Mouse (Mus musculus): Measurements from ENCODE around the gene Hnf4a. TPM values are rescaled to one million over a fixed set of nuclear protein-coding genes. Genes with fewer than 3 reads are reported as not detected.

The Hnf4a gene
- polyA plus RNA-seq, 1 experiment: not detected

DNA sequence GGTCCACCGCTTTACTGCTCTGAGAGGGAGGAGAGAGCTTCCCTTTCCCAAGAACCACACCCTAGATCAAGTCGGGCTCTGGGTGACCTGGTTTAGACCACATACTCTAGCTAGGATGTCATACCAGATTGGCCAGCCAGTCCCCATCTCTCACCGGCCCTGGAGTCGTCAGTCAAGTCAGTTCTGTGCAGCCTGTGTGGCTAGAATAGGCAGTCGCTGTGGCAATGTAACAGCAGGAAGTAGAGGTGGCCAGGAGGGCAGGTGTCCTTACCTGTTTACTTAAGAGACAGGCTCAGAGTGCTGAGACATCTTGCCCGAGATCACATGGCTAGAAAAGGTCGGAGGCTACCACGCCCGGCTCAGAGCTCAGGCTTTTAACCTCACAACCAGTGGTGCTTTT, 104.6 kb downstream of the Hnf4a start:
- Histone ChIP-seq H3K27ac (ENCODE audit: insufficient read depth, low read length) (no peak overlapping the region), H3K9ac (ENCODE audit: low read depth, poor library complexity, severe bottlenecking) (no peak overlapping the region), H3K4me1 (ENCODE audit: control insufficient read depth, insufficient read depth, low read length) (no peaks in the 10 kb centered on the region), H3K27me3 (ENCODE audit: control insufficient read depth, insufficient read depth, low read length, poor library complexity, severe bottlenecking) (no peaks in the 10 kb centered on the region), H3K4me3 (ENCODE audit: low read depth, low read length) (no peak overlapping the region), H3K36me3 (ENCODE audit: control insufficient read depth, insufficient read depth, low read length, poor library complexity, severe bottlenecking) (no peaks in the 10 kb centered on the region), H3K9me3 (replicated peaks; ENCODE audit: control insufficient read depth, insufficient read depth, low read length, poor library complexity, severe bottlenecking) (no peaks in the 10 kb centered on the region)
- no peak for TF ChIP-seq EP300 (IDR thresholded peaks at IDR 0.05; ENCODE audit: insufficient read depth, low read depth, low read length)
- TF ChIP-seq POLR2A (IDR thresholded peaks at IDR 0.05; ENCODE audit: insufficient read depth, low read length): no peak
- no peak for TF ChIP-seq CTCF (IDR thresholded peaks at IDR 0.05; ENCODE audit: low read depth, low read length)

DNA sequence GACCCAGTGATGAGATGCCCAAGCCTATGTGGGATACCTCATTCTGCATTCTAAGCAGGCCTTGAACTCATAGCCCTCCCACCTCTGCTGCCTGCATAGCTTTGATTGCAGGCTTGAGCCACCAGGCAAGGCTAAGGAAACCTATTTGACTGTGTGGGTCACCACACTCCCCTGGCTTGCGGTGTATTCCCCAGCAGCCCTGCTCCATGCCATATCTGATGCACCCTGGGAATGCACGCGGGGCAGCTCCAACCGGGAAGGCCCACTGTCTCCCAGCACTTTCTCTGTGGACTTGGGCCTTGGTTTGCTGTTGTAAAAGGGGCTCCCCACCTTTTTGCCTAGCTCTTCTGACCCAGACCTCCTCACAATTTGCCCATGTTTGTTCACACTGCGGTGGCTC, 106.6 kb downstream of the Hnf4a start:
- no peaks in the 10 kb centered on the region for H3K4me1 ChIP-seq (ENCODE audit: control insufficient read depth, insufficient read depth, low read length)
- TF ChIP-seq CTCF (IDR thresholded peaks at IDR 0.05; ENCODE audit: low read depth, low read length): no peak
- no peak for TF ChIP-seq EP300 (IDR thresholded peaks at IDR 0.05; ENCODE audit: insufficient read depth, low read depth, low read length)
- no peak for TF ChIP-seq POLR2A (IDR thresholded peaks at IDR 0.05; ENCODE audit: insufficient read depth, low read length)
- H3K27ac ChIP-seq (ENCODE audit: insufficient read depth, low read length): no peak overlapping the region

DNA sequence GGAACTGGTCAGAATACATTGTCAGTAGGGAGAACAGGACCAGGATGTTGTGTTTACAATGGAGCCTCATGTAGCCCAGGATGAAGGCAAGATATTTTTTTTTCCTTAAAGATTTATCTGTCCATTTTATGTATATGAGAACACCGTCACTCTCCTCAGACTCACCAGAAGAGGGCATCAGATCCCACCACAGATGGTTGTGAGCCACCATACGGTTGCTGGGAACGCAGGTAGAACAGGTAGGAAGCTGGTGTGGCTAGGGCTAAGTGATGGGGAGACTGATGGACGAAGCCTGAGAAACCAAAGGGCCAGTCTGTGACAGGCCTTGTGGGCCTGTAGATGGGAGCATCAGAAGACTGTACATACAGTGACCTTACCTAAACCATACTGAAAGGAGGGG, 107.4 kb downstream of the Hnf4a start:
- Histone ChIP-seq H3K9me3 (replicated peaks; ENCODE audit: control insufficient read depth, insufficient read depth, low read length, poor library complexity, severe bottlenecking) (no peaks in the 10 kb centered on the region), H3K4me1 (ENCODE audit: control insufficient read depth, insufficient read depth, low read length) (no peaks in the 10 kb centered on the region), H3K36me3 (ENCODE audit: control insufficient read depth, insufficient read depth, low read length, poor library complexity, severe bottlenecking) (no peaks in the 10 kb centered on the region; the same call in 1 of the 2 replicates), H3K9ac (ENCODE audit: low read depth, poor library complexity, severe bottlenecking) (no peak overlapping the region), H3K27ac (ENCODE audit: insufficient read depth, low read length) (no peak overlapping the region), H3K4me3 (ENCODE audit: low read depth, low read length) (no peak overlapping the region), H3K27me3 (ENCODE audit: control insufficient read depth, insufficient read depth, low read length, poor library complexity, severe bottlenecking) (no peaks in the 10 kb centered on the region)
- TF ChIP-seq POLR2A (IDR thresholded peaks at IDR 0.05; ENCODE audit: insufficient read depth, low read length) (no peak), CTCF (IDR thresholded peaks at IDR 0.05; ENCODE audit: low read depth, low read length) (peak; percentile 27)

More for the DNA sequence above, 106.6 kb downstream of the Hnf4a start:
- Histone ChIP-seq H3K36me3 (ENCODE audit: control insufficient read depth, insufficient read depth, low read length, poor library complexity, severe bottlenecking) (no peaks in the 10 kb centered on the region), H3K9ac (ENCODE audit: low read depth, poor library complexity, severe bottlenecking) (no peak overlapping the region), H3K9me3 (replicated peaks; ENCODE audit: control insufficient read depth, insufficient read depth, low read length, poor library complexity, severe bottlenecking) (no peaks in the 10 kb centered on the region), H3K27me3 (ENCODE audit: control insufficient read depth, insufficient read depth, low read length, poor library complexity, severe bottlenecking) (no peaks in the 10 kb centered on the region), H3K4me3 (ENCODE audit: low read depth, low read length) (no peak overlapping the region)

DNA sequence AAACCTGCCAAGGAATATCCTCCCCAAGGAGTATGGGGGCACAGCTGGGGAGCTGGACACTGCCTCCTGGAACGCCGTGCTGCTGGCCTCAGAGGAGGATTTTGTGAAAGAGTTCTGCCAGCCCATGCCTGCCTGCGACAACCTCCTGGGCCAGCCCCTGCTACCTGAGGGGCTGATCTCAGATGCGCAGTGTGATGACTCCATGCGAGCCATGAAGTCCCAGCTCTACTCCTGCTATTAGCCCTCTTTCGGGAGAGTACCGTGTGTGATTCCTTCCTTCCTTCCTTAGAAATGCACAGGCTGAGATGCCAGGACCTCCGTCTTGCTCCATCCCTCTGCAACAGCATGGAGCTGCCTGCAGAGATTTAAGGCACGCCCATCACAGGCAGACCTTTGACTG, 108.8 kb downstream of the Hnf4a start:
- no peaks in the 10 kb centered on the region for H3K27me3 ChIP-seq (ENCODE audit: control insufficient read depth, insufficient read depth, low read length, poor library complexity, severe bottlenecking)
- H3K9ac ChIP-seq (ENCODE audit: low read depth, poor library complexity, severe bottlenecking): no peak overlapping the region
- no peak overlapping the region for H3K27ac ChIP-seq (ENCODE audit: insufficient read depth, low read length)
- peaks cover 4% of the 10 kb centered on the region for H3K36me3 ChIP-seq (ENCODE audit: control insufficient read depth, insufficient read depth, low read length, poor library complexity, severe bottlenecking)
- no peaks in the 10 kb centered on the region for H3K9me3 ChIP-seq (replicated peaks; ENCODE audit: control insufficient read depth, insufficient read depth, low read length, poor library complexity, severe bottlenecking)
- no peaks in the 10 kb centered on the region for H3K4me1 ChIP-seq (ENCODE audit: control insufficient read depth, insufficient read depth, low read length)
- no peak overlapping the region for H3K4me3 ChIP-seq (ENCODE audit: low read depth, low read length)
- TF ChIP-seq POLR2A (IDR thresholded peaks at IDR 0.05; ENCODE audit: insufficient read depth, low read length) (no peak), CTCF (IDR thresholded peaks at IDR 0.05; ENCODE audit: low read depth, low read length) (no peak), EP300 (IDR thresholded peaks at IDR 0.05; ENCODE audit: insufficient read depth, low read depth, low read length) (no peak)

DNA sequence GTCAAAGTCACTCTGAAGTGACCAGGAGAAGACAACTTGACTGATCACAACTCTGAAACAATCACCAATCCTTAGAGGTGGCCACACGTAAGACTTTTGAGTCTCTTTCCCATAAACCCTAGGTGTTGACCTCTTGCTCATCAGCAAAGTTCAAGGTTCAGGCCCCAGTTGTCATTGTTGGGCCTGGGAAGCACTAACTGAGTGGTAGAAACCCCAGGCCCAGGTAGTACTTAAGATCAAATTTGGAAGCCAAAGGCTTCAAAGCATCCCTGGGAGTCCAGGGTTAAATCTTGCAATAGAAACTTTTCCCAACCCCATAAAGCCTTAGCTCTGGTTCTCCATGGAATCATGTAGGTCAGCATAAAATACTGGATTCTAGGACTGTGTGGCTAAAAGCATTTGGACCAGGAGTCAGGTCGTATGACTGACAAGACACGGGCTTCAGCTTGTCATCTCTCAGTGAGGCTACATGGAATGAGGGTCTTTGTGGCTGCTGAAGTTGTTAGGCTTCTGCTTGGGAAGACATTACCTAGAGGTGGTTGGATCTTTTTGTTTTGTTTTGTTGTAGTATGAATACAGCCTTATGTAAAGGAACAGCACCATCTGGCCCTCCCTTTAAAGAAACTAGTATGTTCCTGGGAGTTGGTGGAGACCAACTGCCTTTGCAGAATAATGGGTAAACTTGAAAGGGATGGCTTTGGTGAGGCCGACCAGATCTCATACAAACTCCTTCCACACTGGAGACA, 109.5 kb downstream of the Hnf4a start:
- no peak overlapping the region for H3K4me3 ChIP-seq (ENCODE audit: low read depth, low read length)
- H3K27ac ChIP-seq (ENCODE audit: insufficient read depth, low read length): no peak overlapping the region
- TF ChIP-seq POLR2A (IDR thresholded peaks at IDR 0.05; ENCODE audit: insufficient read depth, low read length) (no peak), CTCF (IDR thresholded peaks at IDR 0.05; ENCODE audit: low read depth, low read length) (no peak), EP300 (IDR thresholded peaks at IDR 0.05; ENCODE audit: insufficient read depth, low read depth, low read length) (no peak)
- H3K27me3 ChIP-seq (ENCODE audit: control insufficient read depth, insufficient read depth, low read length, poor library complexity, severe bottlenecking): no peaks in the 10 kb centered on the region
- no peak overlapping the region for H3K9ac ChIP-seq (ENCODE audit: low read depth, poor library complexity, severe bottlenecking)
- no peaks in the 10 kb centered on the region for H3K9me3 ChIP-seq (replicated peaks; ENCODE audit: control insufficient read depth, insufficient read depth, low read length, poor library complexity, severe bottlenecking)
- peaks cover 11% of the 10 kb centered on the region for H3K36me3 ChIP-seq (ENCODE audit: control insufficient read depth, insufficient read depth, low read length, poor library complexity, severe bottlenecking)
- no peaks in the 10 kb centered on the region for H3K4me1 ChIP-seq (ENCODE audit: control insufficient read depth, insufficient read depth, low read length)

DNA sequence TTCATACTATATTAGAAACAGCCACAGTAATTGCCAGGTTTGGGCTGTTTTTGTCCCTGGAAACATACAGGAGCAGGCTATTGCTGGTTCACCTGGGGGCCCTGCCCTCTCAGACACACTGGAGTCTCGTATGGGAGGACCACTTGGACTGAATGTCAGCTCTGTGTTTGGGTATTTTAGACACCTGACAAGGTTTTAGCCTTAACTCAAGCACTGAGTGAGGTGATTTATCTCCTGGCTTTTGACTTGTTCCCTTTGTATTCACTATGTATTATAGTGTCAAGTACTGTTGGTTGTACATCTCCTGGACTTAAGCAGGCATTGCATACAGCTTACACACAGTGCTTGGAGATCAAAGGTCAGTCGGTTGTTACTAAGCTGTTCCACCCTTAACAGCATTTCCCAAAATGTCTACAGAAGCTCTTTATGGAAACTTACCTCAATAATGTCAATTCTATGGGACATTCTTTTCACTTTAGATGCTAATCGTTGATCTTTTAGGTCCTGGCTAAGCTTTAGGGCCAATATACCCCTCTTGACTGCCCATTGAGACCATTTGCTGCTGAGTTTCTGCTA, 110.1 kb downstream of the Hnf4a start:
- Histone ChIP-seq H3K9me3 (replicated peaks; ENCODE audit: control insufficient read depth, insufficient read depth, low read length, poor library complexity, severe bottlenecking) (no peaks in the 10 kb centered on the region), H3K4me3 (ENCODE audit: low read depth, low read length) (no peak overlapping the region), H3K4me1 (ENCODE audit: control insufficient read depth, insufficient read depth, low read length) (no peaks in the 10 kb centered on the region), H3K9ac (ENCODE audit: low read depth, poor library complexity, severe bottlenecking) (no peak overlapping the region), H3K36me3 (ENCODE audit: control insufficient read depth, insufficient read depth, low read length, poor library complexity, severe bottlenecking) (peaks cover 15% of the 10 kb centered on the region), H3K27ac (ENCODE audit: insufficient read depth, low read length) (no peak overlapping the region), H3K27me3 (ENCODE audit: control insufficient read depth, insufficient read depth, low read length, poor library complexity, severe bottlenecking) (no peaks in the 10 kb centered on the region)
- TF ChIP-seq CTCF (IDR thresholded peaks at IDR 0.05; ENCODE audit: low read depth, low read length): no peak
- no peak for TF ChIP-seq POLR2A (IDR thresholded peaks at IDR 0.05; ENCODE audit: insufficient read depth, low read length)
- no peak for TF ChIP-seq EP300 (IDR thresholded peaks at IDR 0.05; ENCODE audit: insufficient read depth, low read depth, low read length)

Data from ES-Bruce4 (cell line).